Mouse (Mus musculus): ENCODE results near the gene Fads6. TPM values are rescaled to one million over a fixed set of nuclear protein-coding genes. Genes with fewer than 3 reads are reported as not detected.

Gene Fads6
- polyA plus RNA-seq, 1 experiment from 2014 or later: 0.52 TPM

DNA sequence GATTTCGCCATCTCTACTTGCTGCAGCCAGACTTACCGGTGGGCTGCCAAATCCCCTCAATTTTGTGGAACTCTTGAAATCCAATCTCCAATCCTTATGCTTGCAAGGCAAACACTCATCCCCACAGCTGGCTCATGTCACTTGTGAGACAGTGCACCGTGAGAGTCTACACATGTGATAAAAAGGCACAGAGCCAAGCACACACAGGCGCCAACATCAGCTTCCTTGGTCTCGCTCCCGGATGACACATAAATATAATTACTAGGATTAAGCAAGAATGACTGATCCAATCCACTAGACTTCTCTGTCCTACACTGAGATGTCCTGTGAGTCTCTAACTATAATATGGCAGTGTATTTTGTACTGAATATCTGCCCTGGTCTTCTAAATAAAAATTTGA is 6.5 kb downstream of the Fads6 start:
- WGBS (ENCODE audit: missing documents): 74% methylated on average over 6 of the region's 6 CpGs
- Histone ChIP-seq H3K4me3 (ENCODE audit: inconsistent target) (no peak overlapping the region), H3K79me2 (ENCODE audit: inconsistent target) (no peaks in the 10 kb centered on the region), H3K27ac (no peak overlapping the region), H3K36me3 (ENCODE audit: inconsistent target) (no peaks in the 10 kb centered on the region)

DNA sequence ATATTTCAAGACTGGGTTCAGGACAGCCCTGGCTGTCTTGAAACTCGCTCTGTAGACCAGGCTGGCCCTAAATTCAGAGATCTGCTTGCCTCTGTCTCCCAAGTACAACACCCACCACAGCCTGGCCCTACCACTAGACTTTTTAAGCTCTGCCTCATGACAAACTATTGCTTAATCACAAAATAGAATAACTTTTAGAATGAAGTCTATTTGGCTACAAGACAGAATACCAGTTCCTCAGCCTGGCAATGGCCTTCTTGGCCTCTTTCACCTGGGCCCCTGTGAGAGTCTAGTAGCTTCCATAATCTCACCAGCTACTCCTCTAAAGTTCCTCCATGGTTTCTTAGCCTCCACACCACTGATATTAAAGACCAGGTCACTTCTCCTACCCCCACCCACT is 7.1 kb downstream of the Fads6 start:
- no peaks in the 10 kb centered on the region for H3K79me2 ChIP-seq (ENCODE audit: inconsistent target)
- whole genome bisulfite sequencing (ENCODE audit: missing documents): 100% methylated on average over 1 of the region's 1 CpGs
- H3K27ac ChIP-seq: no peak overlapping the region
- no peaks in the 10 kb centered on the region for H3K36me3 ChIP-seq (ENCODE audit: inconsistent target)
- no peak overlapping the region for H3K4me3 ChIP-seq (ENCODE audit: inconsistent target)

DNA sequence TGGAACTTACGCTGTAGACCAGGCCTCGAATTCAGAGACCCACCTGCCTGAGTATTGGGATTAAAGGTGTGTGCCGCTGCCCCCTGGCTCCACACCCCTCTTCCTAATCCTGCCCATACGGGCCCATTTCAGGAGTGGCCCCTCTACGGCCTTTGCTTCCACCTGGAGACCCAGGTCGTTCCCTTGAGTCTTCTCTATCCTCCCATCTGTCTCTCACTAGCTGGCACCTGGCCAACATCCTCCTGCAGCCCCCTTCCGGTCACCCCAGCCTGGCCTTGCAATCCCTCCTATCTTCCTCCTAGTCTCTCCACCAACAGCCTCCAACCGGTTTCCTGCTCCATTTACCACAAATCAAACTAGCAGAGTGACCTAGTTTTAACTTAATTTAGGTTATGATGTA is 7.6 kb downstream of the Fads6 start:
- Histone ChIP-seq H3K4me3 (ENCODE audit: inconsistent target) (no peak overlapping the region), H3K27ac (no peak overlapping the region), H3K79me2 (ENCODE audit: inconsistent target) (no peaks in the 10 kb centered on the region), H3K36me3 (ENCODE audit: inconsistent target) (no peaks in the 10 kb centered on the region)
- 69% methylated on average over 8 of the region's 8 CpGs for WGBS (ENCODE audit: missing documents)

DNA sequence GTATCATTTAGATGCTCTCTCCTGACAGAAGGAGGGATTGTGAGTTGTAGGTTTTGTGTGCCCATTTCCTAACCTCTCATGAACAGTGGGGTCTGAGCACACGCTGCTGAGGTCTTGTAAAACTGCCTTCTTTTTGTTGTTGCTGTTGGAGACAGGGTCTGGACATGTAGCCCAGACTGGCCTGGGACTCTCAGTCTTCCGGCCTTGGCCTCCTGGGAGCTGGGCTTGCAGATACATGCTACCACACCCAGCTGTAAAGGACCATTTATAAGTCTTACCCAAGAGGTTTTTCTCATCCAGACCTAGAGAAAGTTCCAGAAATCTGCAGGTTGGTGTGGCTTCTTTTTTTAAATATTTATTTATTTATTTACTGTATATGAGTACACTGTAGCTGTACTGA is 9.2 kb downstream of the Fads6 start:
- H3K4me3 ChIP-seq (ENCODE audit: inconsistent target): no peak overlapping the region
- no peaks in the 10 kb centered on the region for H3K79me2 ChIP-seq (ENCODE audit: inconsistent target)
- WGBS (ENCODE audit: missing documents): 100% methylated on average over 1 of the region's 2 CpGs
- no peak overlapping the region for H3K27ac ChIP-seq
- no peaks in the 10 kb centered on the region for H3K36me3 ChIP-seq (ENCODE audit: inconsistent target)

DNA sequence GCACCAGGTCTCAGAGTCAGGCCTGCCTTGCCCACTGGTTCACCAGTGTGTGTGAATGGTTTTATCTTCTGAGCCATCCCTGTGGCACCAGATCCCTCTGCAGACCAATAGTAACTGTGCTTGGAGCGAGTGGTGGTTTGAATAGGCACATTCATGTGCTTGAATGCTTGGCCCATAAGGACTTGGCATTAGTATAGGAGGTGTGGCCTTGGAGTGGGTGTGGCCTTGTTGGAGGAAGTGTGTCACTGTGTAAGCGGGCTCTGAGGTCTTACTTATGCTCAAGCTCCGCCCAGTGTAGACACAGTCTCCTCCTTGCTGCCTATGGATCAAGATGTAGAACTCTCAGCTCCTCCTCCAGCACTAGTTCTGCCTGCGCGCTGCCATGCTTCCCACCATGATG is 10.1 kb downstream of the Fads6 start:
- Histone ChIP-seq H3K4me3 (ENCODE audit: inconsistent target) (no peak overlapping the region), H3K79me2 (ENCODE audit: inconsistent target) (no peaks in the 10 kb centered on the region), H3K36me3 (ENCODE audit: inconsistent target) (no peaks in the 10 kb centered on the region), H3K27ac (no peak overlapping the region)
- WGBS (ENCODE audit: missing documents): 95% methylated on average over 5 of the region's 5 CpGs

DNA sequence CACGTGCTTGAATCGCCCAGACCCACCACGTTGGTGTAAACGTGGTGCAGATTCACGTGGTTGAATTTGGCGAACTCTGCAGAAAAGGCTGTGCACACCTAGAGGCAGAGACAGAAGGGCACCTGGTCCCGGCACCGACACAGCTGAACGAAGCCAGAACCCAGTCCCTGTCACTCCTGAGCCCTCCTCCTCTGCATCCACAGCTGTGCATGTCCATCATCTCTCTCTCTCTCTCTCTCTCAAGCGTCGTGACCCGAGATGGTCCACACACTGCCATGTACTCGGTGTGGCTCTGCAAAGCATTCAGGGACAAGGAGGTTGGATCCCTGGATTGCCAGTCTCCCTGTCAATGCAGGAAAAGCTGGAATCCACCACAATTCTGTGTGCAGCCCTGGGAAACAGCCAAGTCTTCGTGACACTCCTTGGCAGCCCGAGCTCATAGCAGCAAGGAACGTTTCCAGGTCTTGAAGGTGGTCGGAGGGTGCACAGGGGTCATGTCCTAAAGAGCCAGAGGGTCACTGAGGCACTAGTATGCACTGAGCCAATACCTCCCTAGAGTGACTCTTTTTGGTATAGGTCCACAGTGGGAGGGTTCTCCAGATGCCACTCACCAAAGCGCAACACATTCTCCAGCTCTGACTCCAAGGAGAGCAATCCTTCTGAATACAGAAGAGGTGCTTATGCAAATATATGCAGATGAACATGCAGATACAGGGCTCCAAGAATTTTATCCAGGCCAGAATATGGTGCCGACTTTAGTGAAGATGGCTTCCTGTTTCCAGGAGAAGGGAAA is 11.1 kb downstream of the Fads6 start:
- no peak overlapping the region for H3K4me3 ChIP-seq (ENCODE audit: inconsistent target)
- H3K36me3 ChIP-seq (ENCODE audit: inconsistent target): no peaks in the 10 kb centered on the region
- H3K79me2 ChIP-seq (ENCODE audit: inconsistent target): no peaks in the 10 kb centered on the region
- 86% methylated on average over 19 of the region's 19 CpGs for WGBS (ENCODE audit: missing documents)
- no peak overlapping the region for H3K27ac ChIP-seq

DNA sequence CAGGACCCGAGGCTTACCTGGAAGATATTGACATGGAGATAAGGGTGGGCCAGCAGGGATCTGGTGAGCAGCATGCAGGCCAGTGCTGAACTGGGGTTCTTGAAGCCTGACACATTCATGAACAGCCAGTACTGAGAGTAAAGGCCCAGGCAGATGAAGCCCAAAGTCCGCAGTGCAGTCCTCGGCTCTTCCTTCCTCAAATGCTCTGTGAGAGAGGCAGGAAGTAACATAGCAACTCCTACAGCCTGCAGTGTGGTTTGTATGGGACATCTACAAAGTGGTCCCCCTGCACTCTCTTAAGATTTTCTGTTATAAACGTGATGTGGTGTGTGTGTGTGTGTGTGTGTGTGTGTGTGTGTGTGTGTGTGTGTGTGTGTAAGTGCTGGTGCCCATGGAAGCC is 12.2 kb downstream of the Fads6 start:
- H3K4me3 ChIP-seq (ENCODE audit: inconsistent target): no peak overlapping the region
- no peaks in the 10 kb centered on the region for H3K36me3 ChIP-seq (ENCODE audit: inconsistent target)
- no peaks in the 10 kb centered on the region for H3K79me2 ChIP-seq (ENCODE audit: inconsistent target)
- 7% methylated on average over 4 of the region's 4 CpGs for WGBS (ENCODE audit: missing documents)
- peak overlapping the region; percentile 52 for H3K27ac ChIP-seq

DNA sequence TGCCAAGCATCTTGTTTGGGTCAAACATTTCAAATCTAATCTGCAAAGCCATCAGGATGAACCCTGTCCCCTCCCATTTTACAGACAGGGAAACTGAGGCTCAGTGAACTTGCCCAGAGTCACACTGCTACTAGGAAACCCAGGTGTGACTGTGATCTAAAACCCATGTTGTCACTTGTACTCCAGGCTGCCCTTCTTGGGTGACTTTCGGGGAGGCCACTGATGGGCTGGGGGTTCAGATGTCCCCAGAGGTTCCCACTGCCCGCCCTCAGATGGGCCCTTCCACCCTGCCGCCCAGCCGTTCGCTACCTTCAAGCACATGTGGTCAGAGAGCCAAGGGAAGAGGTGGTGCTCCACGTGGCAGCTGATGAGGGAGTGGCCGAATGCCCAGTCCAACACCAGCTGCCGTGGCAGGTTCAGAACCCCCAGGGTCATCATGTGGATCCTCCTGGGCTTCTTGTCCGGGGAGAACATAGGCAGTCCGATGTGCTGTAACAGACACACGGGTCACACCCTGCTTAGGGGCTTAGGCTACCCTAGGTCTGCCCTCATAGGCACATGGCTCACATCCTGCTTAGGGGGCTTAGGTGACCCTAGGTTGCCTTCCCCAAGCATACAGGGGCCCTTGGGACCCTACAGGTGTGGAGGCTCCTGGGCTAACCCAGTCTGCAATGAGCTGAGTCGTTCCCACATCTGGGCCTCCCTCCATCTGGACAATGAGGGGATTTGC is 13.4 kb downstream of the Fads6 start:
- Histone ChIP-seq H3K4me3 (ENCODE audit: inconsistent target) (no peak overlapping the region), H3K79me2 (ENCODE audit: inconsistent target) (no peaks in the 10 kb centered on the region), H3K36me3 (ENCODE audit: inconsistent target) (no peaks in the 10 kb centered on the region), H3K27ac (no peak overlapping the region)
- WGBS (ENCODE audit: missing documents): 93% methylated on average over 12 of the region's 12 CpGs

DNA sequence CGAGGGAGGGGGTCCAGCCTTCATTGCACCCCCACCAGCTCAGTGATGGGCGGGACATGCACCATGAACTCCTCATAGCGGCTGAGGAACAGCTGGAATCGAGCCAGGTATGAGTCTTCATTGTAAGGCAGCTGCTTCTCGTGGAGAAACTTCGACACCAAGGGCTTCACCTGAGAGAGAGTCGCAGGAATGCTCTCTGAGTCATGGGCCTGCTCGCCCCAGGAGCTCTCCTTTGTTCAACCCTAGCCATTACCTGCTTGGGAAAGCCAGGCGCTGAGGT is 14.0 kb downstream of the Fads6 start:
- Histone ChIP-seq H3K4me3 (ENCODE audit: inconsistent target) (no peak overlapping the region), H3K27ac (no peak overlapping the region), H3K36me3 (ENCODE audit: inconsistent target) (no peaks in the 10 kb centered on the region), H3K79me2 (ENCODE audit: inconsistent target) (no peaks in the 10 kb centered on the region)
- 93% methylated on average over 9 of the region's 9 CpGs for WGBS (ENCODE audit: missing documents)

DNA sequence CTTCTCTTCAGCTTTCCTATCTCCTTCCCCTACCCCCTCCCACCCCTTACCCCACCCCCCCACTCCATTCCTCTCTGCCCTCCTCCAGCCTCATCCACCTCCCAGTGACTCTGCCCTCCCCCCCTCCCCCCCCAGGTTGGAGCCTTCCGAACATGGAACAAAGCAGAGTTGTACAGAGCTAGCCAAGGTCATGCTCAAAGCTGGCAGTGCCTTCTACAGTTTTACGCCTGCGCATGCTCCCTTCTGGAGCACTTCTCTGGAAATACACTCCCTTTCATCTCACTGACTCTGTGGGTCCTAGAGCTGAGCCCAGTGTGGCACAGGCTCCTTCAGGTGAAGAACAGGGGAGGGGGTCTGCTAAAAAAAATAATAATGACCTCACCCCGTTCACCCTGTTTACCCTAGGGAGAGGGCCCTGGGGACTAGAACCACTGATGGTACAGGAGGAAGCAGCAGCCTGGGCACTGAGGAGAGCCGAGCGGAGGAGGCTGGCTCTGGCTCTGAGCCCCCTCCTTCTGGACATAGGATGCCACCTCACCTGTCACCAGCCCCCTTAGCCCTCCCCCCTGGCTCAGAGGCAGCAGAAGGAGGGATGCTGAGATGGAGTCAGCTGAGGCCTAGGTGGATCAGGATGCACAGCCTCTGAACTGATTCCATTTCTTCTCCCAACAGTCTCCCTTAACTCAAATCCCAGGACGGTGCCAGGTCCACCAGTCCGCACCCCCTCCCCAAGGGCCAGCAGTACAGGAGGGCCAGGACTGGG is 14.6 kb downstream of the Fads6 start:
- H3K79me2 ChIP-seq (ENCODE audit: inconsistent target): no peaks in the 10 kb centered on the region
- no peak overlapping the region for H3K4me3 ChIP-seq (ENCODE audit: inconsistent target)
- 96% methylated on average over 7 of the region's 8 CpGs for WGBS (ENCODE audit: missing documents)
- no peaks in the 10 kb centered on the region for H3K36me3 ChIP-seq (ENCODE audit: inconsistent target)
- H3K27ac ChIP-seq: no peak overlapping the region

DNA sequence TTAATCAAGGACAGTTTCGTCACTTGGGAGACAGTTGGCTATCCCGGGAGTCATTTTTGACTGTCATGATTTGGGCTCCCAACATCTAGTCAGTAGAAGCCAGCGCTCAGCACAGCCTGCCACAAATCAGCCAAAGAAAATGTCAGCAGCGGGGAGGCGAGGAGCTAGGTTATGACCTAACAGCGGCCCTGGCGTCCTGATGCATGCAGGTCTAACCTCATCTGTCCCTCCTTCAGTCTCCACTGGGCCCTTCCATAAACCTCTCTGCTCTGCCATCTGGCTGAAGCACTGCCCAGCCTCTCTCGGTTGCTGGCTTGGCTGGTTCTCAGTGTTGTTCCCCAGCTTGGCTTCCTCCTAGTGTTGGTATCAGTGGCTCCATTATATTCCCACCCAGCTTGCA is 15.2 kb downstream of the Fads6 start:
- 89% methylated on average over 8 of the region's 8 CpGs for WGBS (ENCODE audit: missing documents)

DNA sequence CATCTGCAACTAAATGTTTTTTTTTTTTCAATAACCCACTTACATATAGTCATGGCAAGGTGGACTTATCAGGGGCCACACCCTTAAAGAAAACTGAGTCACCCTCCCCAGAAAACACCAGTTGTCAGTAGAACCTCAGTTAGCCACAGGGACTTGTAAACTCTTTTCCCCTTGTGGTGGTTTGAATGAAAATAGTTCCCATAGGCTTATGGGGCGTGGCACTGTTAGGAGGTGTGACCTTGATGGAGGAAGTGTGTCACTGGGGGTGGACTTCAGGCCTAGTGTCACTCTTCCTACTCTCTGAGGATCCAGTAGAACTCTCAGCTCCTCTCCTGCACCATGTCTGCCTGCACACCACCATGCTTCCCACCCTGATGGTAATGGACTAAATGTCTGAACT is 17.7 kb downstream of the Fads6 start:
- 27% methylated on average over 1 of the region's 1 CpGs for WGBS (ENCODE audit: missing documents)
- peak overlapping the region; percentile 29; the same call in 1 of the 2 replicates for H3K27ac ChIP-seq
- H3K36me3 ChIP-seq (ENCODE audit: inconsistent target): no peaks in the 10 kb centered on the region
- no peaks in the 10 kb centered on the region for H3K79me2 ChIP-seq (ENCODE audit: inconsistent target)
- H3K4me3 ChIP-seq (ENCODE audit: inconsistent target): no peak overlapping the region

More for the DNA sequence above, 15.2 kb downstream of the Fads6 start:
- Histone ChIP-seq H3K4me3 (ENCODE audit: inconsistent target) (no peak overlapping the region), H3K36me3 (ENCODE audit: inconsistent target) (no peaks in the 10 kb centered on the region), H3K27ac (no peak overlapping the region), H3K79me2 (ENCODE audit: inconsistent target) (no peaks in the 10 kb centered on the region)

DNA sequence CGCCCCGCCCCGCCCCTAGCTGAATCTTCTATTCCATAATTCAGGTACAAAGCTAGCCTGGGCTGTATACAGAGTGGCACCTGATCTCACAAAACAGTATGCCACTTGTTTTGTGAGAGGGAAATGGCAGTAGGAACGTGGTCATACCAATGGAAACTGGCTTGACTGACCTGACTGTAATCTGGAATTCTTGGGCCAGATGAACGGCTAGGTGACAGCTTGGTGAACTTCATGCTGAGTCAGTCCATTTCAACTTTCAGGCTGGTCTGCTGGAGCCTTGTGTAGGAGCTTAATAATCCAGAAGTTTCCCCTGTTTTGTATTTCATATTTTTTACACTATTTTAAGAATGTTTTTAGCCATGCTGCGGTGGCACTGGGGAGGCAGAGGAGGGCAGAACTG is 19.3 kb downstream of the Fads6 start:
- Histone ChIP-seq H3K4me3 (ENCODE audit: inconsistent target) (peak overlapping the region; percentile 77; the same call in 1 of the 2 replicates), H3K36me3 (ENCODE audit: inconsistent target) (no peaks in the 10 kb centered on the region), H3K27ac (peak overlapping the region; percentile 79; the same call in 1 of the 2 replicates), H3K79me2 (ENCODE audit: inconsistent target) (no peaks in the 10 kb centered on the region)
- WGBS (ENCODE audit: missing documents): 87% methylated on average over 6 of the region's 6 CpGs

DNA sequence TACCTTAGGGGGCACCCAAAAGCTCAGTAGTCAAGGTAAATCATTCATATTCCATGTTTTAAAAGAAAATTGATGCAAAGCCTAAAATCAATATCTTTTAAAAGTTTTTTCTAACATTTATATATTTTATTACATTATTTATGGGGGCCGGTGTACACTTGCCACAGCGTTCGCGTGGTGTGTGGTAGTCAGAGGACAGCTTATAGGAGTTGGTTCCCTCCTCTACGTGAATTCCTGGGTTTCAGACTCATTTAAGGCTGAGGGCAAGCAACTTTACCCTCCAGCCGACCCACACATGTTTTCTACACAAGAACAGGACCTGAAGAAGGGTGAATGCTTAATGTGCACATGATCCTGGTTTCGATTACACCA is 19.9 kb downstream of the Fads6 start:
- peak overlapping the region; percentile 77 for H3K4me3 ChIP-seq (ENCODE audit: inconsistent target)
- WGBS (ENCODE audit: missing documents): 14% methylated on average over 7 of the region's 7 CpGs
- no peaks in the 10 kb centered on the region for H3K79me2 ChIP-seq (ENCODE audit: inconsistent target)
- peak overlapping the region; percentile 79 for H3K27ac ChIP-seq
- no peaks in the 10 kb centered on the region for H3K36me3 ChIP-seq (ENCODE audit: inconsistent target)
